Mouse (Mus musculus) forebrain, embryonic 12.5 days (tissue): ENCODE measurements around the gene Disc1. TPM values are rescaled to one million over a fixed set of nuclear protein-coding genes. Genes with fewer than 3 reads are reported as not detected.

Experiments
- ATAC-seq: fragments of 200-750 bp; cut with Nextera tagmentation; 2 replicates; pipeline ENCODE4 v1.8.0; 2017; ENCODE audit warnings: moderate TSS enrichment; ENCODE audit not compliant: low FRiP score
- H3K27ac ChIP-seq: fragments of 300-500 bp; sonication (generic); 2 replicates; pipeline ENCODE4 v1.5.1; 2016; ENCODE audit warnings: mild to moderate bottlenecking
- H3K27me3 ChIP-seq: fragments of 300-500 bp; sonication (generic); 2 replicates; pipeline ENCODE4 v1.6.1; 2016; ENCODE audit warnings: mild to moderate bottlenecking
- H3K36me3 ChIP-seq: fragments of 300-500 bp; sonication (generic); replicated peaks from 2 replicates; pipeline ENCODE4 v1.6.1; 2016; ENCODE audit warnings: mild to moderate bottlenecking
- H3K4me1 ChIP-seq: fragments of 300-500 bp; sonication (generic); 2 replicates; pipeline ENCODE4 v1.6.1; 2016
- H3K4me2 ChIP-seq: fragments of 300-500 bp; sonication (generic); 2 replicates; pipeline ENCODE4 v1.6.1; 2016; ENCODE audit warnings: mild to moderate bottlenecking, moderate library complexity
- H3K4me3 ChIP-seq: fragments of 300-500 bp; sonication (generic); replicated peaks from 2 replicates; pipeline ENCODE4 v1.5.1; 2016; ENCODE audit warnings: mild to moderate bottlenecking
- H3K9ac ChIP-seq: fragments of 300-500 bp; sonication (generic); 2 replicates; pipeline ENCODE4 v1.6.1; 2016; ENCODE audit warnings: mild to moderate bottlenecking
- H3K9me3 ChIP-seq: fragments of 300-500 bp; sonication (generic); 2 replicates; pipeline ENCODE4 v1.6.1; 2016
- WGBS: fragments of 180-500 bp; shearing (Covaris S2); methylation state at CpG from one replicate; pipeline ENCODE4 v1.1.7; 2016; 5-methylcytosine and 5-hydroxymethylcytosine counted together
- polyA plus RNA-seq: library from polyadenylated mRNA; unstranded; fragments of >200 nt; fragmentation: Nextera tagmentation; extraction: Ambion mirVana; gene quantifications from 2 replicates; pipeline ENCODE4 v1.2.1, GENCODE M21; 2016

Gene Disc1
- polyA plus RNA-seq, 1 experiment from 2014 or later: 2.3 TPM

DNA sequence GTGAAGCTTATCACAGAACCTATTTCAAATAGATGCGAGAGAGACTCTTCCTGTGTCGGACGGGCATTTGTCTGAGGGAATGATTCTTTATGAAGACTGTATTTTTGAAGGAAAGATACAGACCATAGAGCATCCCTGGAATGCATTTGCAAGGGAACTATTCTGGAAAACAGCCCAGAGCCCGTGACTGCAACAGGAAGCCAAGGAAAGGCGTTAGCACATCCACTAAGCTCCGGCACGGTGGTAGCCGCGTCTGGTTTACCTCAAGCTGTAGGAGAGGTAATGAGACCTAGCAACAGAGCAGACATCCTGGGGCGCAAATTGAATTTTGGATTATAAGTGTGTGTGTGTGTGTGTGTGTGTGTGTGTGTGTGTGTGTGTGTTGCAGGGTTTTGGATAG, 188.4 kb downstream of the Disc1 start:
- no peak overlapping the region for H3K27ac ChIP-seq
- 75% methylated on average over 10 of the region's 10 CpGs for WGBS
- H3K4me2 ChIP-seq: no peak overlapping the region
- H3K9ac ChIP-seq: no peak overlapping the region
- H3K27me3 ChIP-seq: peaks cover 9% of the 10 kb centered on the region; the same call in 1 of the 2 replicates
- H3K36me3 ChIP-seq: no peaks in the 10 kb centered on the region
- H3K4me3 ChIP-seq: no peak overlapping the region
- ATAC-seq: no peak
- H3K9me3 ChIP-seq: no peaks in the 10 kb centered on the region
- H3K4me1 ChIP-seq: peaks cover 29% of the 10 kb centered on the region

DNA sequence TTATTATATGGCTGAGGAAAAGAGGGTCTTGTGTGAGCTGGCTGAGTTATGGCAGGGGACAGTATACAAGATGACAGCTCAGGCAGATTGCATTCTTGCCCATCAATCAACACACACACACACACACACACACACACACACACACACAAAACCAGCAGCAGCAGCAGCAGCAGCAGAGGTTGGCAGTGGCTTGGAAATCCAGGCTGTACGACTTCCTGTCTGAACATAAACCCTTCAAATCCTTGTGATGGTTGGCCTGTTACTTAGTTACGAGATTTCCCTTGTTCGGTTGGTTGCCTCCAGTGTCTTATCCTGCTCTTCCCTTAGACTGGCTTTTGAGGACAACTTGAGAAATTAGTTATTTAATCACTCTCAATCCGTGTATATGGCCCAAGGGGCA, 188.9 kb downstream of the Disc1 start:
- Histone ChIP-seq H3K9ac (no peak overlapping the region), H3K4me2 (no peak overlapping the region), H3K27me3 (peaks cover 9% of the 10 kb centered on the region; the same call in 1 of the 2 replicates), H3K4me3 (no peak overlapping the region), H3K27ac (no peak overlapping the region), H3K9me3 (no peaks in the 10 kb centered on the region), H3K36me3 (no peaks in the 10 kb centered on the region), H3K4me1 (peaks cover 29% of the 10 kb centered on the region)
- ATAC-seq: no peak
- WGBS: 55% methylated on average over 4 of the region's 4 CpGs

DNA sequence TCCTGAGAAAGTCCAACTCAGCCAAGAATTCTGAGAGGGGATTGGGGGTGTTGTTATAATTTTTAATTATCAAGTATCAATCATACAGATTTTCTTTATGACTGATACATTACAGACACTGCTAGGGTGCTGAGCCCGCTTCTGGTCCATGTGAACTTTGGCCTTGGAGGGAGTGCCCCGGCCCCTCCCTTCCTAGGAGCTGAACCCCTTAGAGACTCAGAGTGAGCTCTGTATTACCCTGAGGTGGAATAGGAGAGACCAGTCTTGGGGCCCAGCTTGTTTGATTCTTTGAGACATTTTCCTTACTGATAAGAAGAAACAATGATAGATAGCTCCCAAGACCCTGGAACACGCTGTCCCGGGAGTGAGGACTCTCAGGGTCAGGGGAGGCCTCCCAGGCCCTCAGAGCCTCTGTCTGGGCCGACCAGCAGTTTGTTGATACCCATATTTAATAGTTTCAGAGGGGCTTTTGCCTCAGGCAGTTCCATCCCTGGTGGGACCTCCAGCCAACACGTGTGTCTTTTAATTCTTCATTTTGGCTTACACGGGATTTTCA, 192.8 kb downstream of the Disc1 start:
- Histone ChIP-seq H3K9me3 (no peaks in the 10 kb centered on the region), H3K27ac (no peak overlapping the region), H3K36me3 (no peaks in the 10 kb centered on the region), H3K4me2 (no peak overlapping the region), H3K27me3 (peaks cover 20% of the 10 kb centered on the region; the same call in 1 of the 2 replicates), H3K4me3 (no peak overlapping the region), H3K9ac (no peak overlapping the region), H3K4me1 (peaks cover 10% of the 10 kb centered on the region)
- 48% methylated on average over 7 of the region's 7 CpGs for WGBS
- ATAC-seq: no peak

DNA sequence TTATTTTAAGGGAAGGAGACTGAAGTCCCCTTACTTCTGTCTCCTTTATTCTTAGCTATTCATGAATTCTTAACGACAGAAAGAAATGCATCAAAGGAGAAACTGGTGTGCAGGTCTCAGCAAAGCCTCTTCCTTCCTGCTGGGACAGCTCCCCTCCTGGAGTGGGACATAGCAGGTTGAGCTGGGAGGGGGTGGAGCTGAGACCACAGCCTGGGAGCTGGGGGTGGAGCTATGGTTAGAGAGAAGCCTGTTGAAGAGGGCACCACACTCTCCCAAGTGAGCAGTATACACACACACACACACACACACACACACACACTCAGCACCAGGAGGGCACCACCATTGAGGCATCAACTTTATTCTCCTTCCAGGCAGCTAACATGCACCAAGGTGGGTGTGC, 193.4 kb downstream of the Disc1 start:
- H3K9ac ChIP-seq: no peak overlapping the region
- H3K9me3 ChIP-seq: no peaks in the 10 kb centered on the region
- no peak overlapping the region for H3K27ac ChIP-seq
- WGBS: 0% methylated on average over 1 of the region's 1 CpGs
- ATAC-seq: no peak
- peaks cover 20% of the 10 kb centered on the region; the same call in 1 of the 2 replicates for H3K27me3 ChIP-seq
- H3K4me2 ChIP-seq: no peak overlapping the region
- peaks cover 5% of the 10 kb centered on the region for H3K4me1 ChIP-seq
- no peak overlapping the region for H3K4me3 ChIP-seq
- no peaks in the 10 kb centered on the region for H3K36me3 ChIP-seq

DNA sequence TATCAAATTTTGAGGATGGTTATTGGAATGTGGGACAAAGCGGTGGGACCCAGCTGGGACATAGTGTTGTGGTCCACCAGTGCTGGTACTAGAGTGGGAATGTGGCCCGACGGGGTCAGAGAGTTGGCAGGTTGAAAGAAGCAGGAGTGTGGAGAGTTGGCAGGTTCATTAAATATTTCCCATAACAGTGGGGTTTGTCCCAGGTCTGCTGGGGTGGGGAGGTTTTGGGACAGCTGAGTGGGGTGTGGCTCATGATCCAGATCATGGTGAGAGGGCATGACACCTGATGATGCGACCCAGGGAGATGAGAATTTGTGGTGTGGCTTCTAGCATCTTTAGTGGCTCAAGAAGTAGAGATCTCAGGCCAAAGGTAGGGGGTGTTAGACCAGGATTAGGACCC, 199.0 kb downstream of the Disc1 start:
- H3K4me1 ChIP-seq: peaks cover 26% of the 10 kb centered on the region
- no peak for ATAC-seq
- H3K27ac ChIP-seq: no peak overlapping the region
- H3K4me3 ChIP-seq: no peak overlapping the region
- H3K9ac ChIP-seq: no peak overlapping the region
- H3K4me2 ChIP-seq: no peak overlapping the region
- H3K9me3 ChIP-seq: no peaks in the 10 kb centered on the region
- H3K36me3 ChIP-seq: no peaks in the 10 kb centered on the region
- H3K27me3 ChIP-seq: peaks cover 11% of the 10 kb centered on the region; the same call in 1 of the 2 replicates
- 95% methylated on average over 4 of the region's 4 CpGs for WGBS

DNA sequence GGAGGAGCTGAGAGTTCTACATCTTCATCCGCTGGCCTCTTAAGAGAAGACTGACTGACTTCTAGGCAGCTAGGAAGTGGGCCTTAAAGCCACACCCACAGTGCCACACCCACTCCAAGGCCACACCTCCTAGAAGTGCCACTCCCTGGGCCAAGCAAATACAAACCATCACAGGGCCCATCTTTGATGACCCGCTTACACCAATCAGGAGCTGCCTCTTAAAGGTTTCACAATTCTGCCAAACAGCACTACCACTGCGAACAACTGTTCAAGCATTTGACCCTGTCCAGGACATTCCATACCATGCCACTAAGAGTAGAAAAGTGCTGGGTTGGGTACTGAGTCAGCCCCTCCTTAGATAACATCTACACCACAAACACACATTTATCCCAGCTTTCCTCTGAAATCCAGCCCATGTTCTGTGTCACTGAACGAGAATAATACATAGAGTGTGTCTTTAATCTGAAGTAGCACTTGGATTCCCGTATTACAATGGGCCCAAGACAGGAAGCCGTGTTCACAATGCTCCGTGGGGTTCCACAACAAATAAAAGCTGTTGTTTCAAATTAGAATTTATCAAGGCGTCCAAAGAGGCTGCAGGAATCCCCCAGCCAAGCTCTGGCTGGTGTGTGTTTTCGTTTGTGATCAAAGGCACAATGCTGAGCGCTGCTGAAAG, 199.6 kb downstream of the Disc1 start:
- H3K27ac ChIP-seq: peak overlapping the region; percentile 92
- no peaks in the 10 kb centered on the region for H3K36me3 ChIP-seq
- peaks cover 11% of the 10 kb centered on the region; the same call in 1 of the 2 replicates for H3K27me3 ChIP-seq
- ATAC-seq: peak; percentile 61
- H3K4me3 ChIP-seq: peak overlapping the region; percentile 40
- H3K9me3 ChIP-seq: no peaks in the 10 kb centered on the region
- peak overlapping the region; percentile 33 for H3K9ac ChIP-seq
- H3K4me2 ChIP-seq: peak overlapping the region; percentile 73
- WGBS: 27% methylated on average over 10 of the region's 10 CpGs
- peaks cover 31% of the 10 kb centered on the region for H3K4me1 ChIP-seq

DNA sequence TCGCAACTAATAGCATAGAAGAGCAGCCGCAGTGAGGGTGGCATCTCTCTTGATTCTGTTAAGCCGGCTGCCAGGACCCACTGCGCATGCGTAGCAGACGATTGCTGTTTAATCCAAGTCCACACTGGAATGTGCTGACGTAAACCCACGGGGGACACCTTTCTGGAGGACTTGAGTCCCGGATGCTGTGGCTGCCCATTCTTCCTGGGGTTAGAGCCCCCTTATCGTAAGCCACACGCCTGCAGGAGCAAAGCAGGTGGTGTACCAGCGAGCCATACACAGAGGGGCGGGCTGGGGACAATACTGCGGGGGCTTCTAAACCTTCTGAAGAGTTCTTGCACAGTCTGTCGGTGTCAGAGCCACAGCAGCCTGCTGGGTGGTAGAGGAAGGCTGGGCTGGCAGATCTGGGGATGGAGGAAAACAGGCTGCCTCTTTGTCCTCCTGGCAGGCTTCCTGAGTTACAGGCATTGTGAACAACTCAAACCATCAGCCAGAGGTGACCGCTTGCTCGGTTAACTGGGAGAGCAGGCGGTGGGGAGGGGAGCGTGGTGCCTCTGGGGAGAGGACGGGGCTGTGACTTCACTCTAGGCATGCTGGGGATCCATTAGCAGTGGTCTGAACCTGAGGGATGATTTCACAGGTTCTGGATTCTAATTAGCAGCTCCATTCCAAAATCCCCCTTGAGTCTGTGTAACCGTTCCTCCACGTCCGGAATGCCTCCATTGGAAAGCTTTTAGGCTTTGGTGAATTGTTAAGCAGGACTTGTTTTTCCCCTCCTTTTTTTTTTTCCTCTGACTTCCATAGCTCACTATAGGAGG, 200.4 kb downstream of the Disc1 start:
- 4% methylated on average over 23 of the region's 23 CpGs for WGBS
- Histone ChIP-seq H3K9ac (peak overlapping the region; percentile 58), H3K36me3 (no peaks in the 10 kb centered on the region), H3K4me1 (peaks cover 33% of the 10 kb centered on the region), H3K4me3 (peak overlapping the region; percentile 40), H3K4me2 (peak overlapping the region; percentile 73), H3K27me3 (peaks cover 11% of the 10 kb centered on the region; the same call in 1 of the 2 replicates), H3K27ac (peak overlapping the region; percentile 92), H3K9me3 (no peaks in the 10 kb centered on the region)
- ATAC-seq: peak; percentile 91

DNA sequence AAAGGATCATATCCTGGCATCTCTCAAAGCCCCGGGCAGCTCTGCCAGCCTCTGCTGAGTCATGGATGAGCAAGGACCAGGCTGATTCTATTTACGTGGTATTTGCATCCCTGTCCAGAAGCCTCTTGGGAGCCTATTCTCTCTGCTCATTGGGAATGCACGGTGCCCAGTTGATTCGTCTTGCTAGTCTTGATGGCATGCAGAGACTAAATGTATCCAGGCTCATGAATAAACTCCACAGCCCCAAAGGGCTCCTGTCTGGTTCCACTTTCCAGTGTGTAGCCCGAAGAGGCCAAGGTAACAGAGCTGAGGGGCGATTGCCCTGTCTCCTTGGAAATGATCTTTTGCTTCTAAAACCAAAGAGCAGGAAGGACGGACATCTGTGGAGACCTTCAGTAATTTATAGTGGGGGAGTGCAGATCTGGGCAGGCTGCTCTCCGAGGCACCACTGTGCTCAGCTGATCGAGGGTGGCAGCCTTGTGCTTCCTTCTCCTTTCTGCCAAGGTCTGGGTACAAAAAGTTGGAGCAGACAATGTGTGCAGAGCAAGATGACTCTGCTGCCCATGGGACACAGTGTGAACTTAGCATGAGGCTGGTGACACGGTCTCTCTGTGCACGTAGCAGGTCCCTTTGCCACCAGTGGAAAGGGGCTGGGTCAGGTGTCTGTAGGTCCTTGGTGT, 201.2 kb downstream of the Disc1 start:
- peak overlapping the region; percentile 40 for H3K4me3 ChIP-seq
- H3K27ac ChIP-seq: peak overlapping the region; percentile 92
- peak overlapping the region; percentile 58; the same call in 1 of the 2 replicates for H3K9ac ChIP-seq
- no peak for ATAC-seq
- no peaks in the 10 kb centered on the region for H3K9me3 ChIP-seq
- peaks cover 11% of the 10 kb centered on the region; the same call in 1 of the 2 replicates for H3K27me3 ChIP-seq
- no peaks in the 10 kb centered on the region for H3K36me3 ChIP-seq
- H3K4me2 ChIP-seq: peak overlapping the region; percentile 73
- WGBS: 50% methylated on average over 11 of the region's 11 CpGs
- peaks cover 33% of the 10 kb centered on the region for H3K4me1 ChIP-seq

DNA sequence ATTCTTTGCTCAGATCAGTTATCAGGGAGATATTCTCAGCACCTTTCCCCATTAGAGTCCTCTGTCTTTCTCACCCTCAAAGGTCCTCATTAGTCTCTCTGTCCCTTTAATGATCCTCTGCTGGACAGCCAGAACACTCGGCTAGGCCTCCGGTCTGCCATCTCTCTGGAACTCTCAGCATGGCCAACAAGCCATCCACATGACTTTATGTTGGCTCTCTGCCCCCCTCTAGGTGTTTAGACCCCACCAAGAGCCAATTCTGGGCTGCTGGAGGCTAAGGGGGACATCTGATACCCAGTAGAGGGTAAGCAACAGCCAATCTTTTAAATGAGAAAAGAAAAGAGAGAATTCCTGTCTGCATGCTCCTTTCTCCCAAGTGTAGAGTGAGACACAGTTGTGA, 203.7 kb downstream of the Disc1 start:
- Histone ChIP-seq H3K4me2 (no peak overlapping the region), H3K27me3 (no peaks in the 10 kb centered on the region), H3K36me3 (no peaks in the 10 kb centered on the region), H3K9me3 (no peaks in the 10 kb centered on the region), H3K9ac (no peak overlapping the region), H3K4me3 (no peak overlapping the region), H3K27ac (no peak overlapping the region), H3K4me1 (peaks cover 33% of the 10 kb centered on the region)
- 62% methylated on average over 2 of the region's 2 CpGs for WGBS
- ATAC-seq: no peak

DNA sequence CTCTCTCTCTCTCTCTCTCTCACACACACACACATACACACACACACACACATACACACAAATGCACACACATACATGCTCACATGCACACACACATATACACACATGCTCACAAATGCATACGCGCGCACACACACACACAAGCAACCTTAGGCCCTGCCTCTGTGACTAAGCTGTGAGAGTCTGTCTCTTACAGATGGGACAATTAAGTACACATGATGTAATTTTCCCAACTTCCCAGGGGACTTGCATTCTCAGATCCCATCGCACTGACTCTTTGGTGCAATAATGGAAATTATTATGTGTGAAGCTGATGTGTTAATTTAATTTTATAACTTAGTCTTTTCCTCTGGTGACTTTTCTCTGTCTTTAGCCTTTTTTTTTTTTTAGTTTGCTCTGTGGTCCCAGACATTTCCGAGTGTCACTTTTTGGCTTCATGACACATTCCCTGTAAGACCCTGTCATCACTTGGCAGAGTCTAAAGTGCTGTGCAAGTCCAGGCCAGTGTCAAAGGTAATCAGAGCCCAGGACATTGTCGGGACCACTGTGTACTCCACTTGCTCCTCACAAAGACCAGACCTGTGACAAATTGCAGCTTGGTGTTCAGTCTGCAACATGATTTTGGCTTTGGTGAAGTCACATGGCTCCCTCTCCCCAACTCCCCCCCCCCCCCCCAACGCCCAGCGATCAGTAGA, 205.0 kb downstream of the Disc1 start:
- no peak for ATAC-seq
- Histone ChIP-seq H3K9me3 (no peaks in the 10 kb centered on the region), H3K4me2 (no peak overlapping the region), H3K36me3 (no peaks in the 10 kb centered on the region), H3K4me1 (peaks cover 25% of the 10 kb centered on the region), H3K4me3 (no peak overlapping the region), H3K27ac (no peak overlapping the region), H3K9ac (no peak overlapping the region), H3K27me3 (no peaks in the 10 kb centered on the region)
- 86% methylated on average over 8 of the region's 8 CpGs for WGBS

DNA sequence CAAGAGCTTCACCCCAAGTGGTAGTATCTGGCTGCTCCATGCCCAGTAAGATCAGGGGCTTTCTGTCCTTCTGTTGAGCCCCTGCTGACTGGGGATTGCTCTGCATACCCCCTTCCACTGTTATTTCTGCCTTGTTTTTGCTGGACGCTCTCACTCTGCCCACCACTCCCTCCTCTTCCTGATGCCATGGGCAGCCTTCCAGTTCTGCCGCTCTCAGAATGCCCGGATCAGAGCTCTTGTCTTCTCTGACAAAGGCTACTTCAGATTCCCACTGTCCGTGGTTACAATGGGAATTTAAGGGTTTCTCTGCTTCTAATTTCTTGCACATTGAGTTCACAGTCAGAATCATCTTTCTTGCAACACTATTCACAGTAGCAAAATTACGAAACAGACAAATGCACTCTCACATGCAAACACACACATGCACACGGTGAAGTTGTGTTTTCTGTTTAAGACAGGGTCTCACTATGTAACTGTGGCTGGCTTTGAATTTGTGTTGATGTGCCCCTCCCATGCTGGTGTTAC, 214.2 kb downstream of the Disc1 start:
- H3K4me3 ChIP-seq: no peak overlapping the region
- no peaks in the 10 kb centered on the region for H3K9me3 ChIP-seq
- 67% methylated on average over 6 of the region's 6 CpGs for WGBS
- H3K4me2 ChIP-seq: no peak overlapping the region
- peaks cover 20% of the 10 kb centered on the region for H3K4me1 ChIP-seq
- no peak for ATAC-seq
- H3K9ac ChIP-seq: no peak overlapping the region
- H3K27me3 ChIP-seq: no peaks in the 10 kb centered on the region; the same call in 1 of the 2 replicates
- no peak overlapping the region for H3K27ac ChIP-seq
- no peaks in the 10 kb centered on the region for H3K36me3 ChIP-seq
